Mouse (Mus musculus) bone marrow, adult 2 months (tissue): ENCODE measurements around the gene Zfp28.

ENCODE experiments used
- CTCF ChIP-seq: fragments of 200-500 bp; IDR thresholded peaks from 2 replicates; pipeline ENCODE4 v1.5.1; 2011; ENCODE audit warnings: low read length, control low read depth; ENCODE audit not compliant: control insufficient read depth, insufficient read depth
- POLR2A ChIP-seq: fragments of 200-500 bp; IDR thresholded peaks from 2 replicates; pipeline ENCODE4 v1.6.1; 2011; ENCODE audit warnings: low read depth, mild to moderate bottlenecking, control low read depth, low read length, borderline replicate concordance; ENCODE audit not compliant: control insufficient read depth

- no peak for TF ChIP-seq CTCF
- no peak for TF ChIP-seq POLR2A
Measured at GRCm38 (mm10) chr7:6389449-6389848, 6.4 kb downstream of the Zfp28 start.
